Mouse (Mus musculus): Measurements from ENCODE around the gene Camk2g.

Gene Camk2g

GRCm38 (mm10) chr14:20806116-20806840 lies 12.4 kb upstream of the Camk2g start:
- no peak for DNase-seq (ENCODE audit: low read depth, low spot score)

- no peak for DNase-seq (ENCODE audit: low read depth, low spot score)
Observed at GRCm38 (mm10) chr14:20804964-20805672, 11.2 kb upstream of the Camk2g start.

- DNase-seq (ENCODE audit: low read depth, low spot score): no peak
Observed at GRCm38 (mm10) chr14:20804481-20804880, 10.6 kb upstream of the Camk2g start.

- DNase-seq (ENCODE audit: low read depth, low spot score): peak; percentile 73
Observed at GRCm38 (mm10) chr14:20803606-20803938, 9.7 kb upstream of the Camk2g start.

- DNase-seq (ENCODE audit: low read depth, low spot score): no peak
Observed at GRCm38 (mm10) chr14:20802926-20803605, 9.2 kb upstream of the Camk2g start.

- peak; percentile 70 for DNase-seq (ENCODE audit: low read depth, low spot score)
Observed at GRCm38 (mm10) chr14:20798761-20799160, 4.9 kb upstream of the Camk2g start.

GRCm38 (mm10) chr14:20798300-20798699 lies 4.4 kb upstream of the Camk2g start:
- no peak for DNase-seq (ENCODE audit: low read depth, low spot score)

- no peak for DNase-seq (ENCODE audit: low read depth, low spot score)
Observed at GRCm38 (mm10) chr14:20796643-20797042, 2.8 kb upstream of the Camk2g start.

- DNase-seq (ENCODE audit: low read depth, low spot score): no peak
Observed at GRCm38 (mm10) chr14:20796170-20796569, 2.3 kb upstream of the Camk2g start.

GRCm38 (mm10) chr14:20795423-20796152 lies 1.7 kb upstream of the Camk2g start:
- no peak for DNase-seq (ENCODE audit: low read depth, low spot score)

GRCm38 (mm10) chr14:20794589-20794988 lies 701 bp upstream of the Camk2g start:
- DNase-seq (ENCODE audit: low read depth, low spot score): no peak

- peak; percentile 43 for DNase-seq (ENCODE audit: low read depth, low spot score)
Observed at GRCm38 (mm10) chr14:20792922-20793757, 748 bp downstream of the Camk2g start.

GRCm38 (mm10) chr14:20792243-20792921 lies 1.5 kb downstream of the Camk2g start:
- DNase-seq (ENCODE audit: low read depth, low spot score): no peak

- DNase-seq (ENCODE audit: low read depth, low spot score): no peak
Observed at GRCm38 (mm10) chr14:20791511-20792242, 2.2 kb downstream of the Camk2g start.

GRCm38 (mm10) chr14:20790996-20791395 lies 2.9 kb downstream of the Camk2g start:
- no peak for DNase-seq (ENCODE audit: low read depth, low spot score)

- DNase-seq (ENCODE audit: low read depth, low spot score): no peak
Observed at GRCm38 (mm10) chr14:20790445-20790844, 3.4 kb downstream of the Camk2g start.

- no peak for DNase-seq (ENCODE audit: low read depth, low spot score)
Observed at GRCm38 (mm10) chr14:20789593-20789992, 4.3 kb downstream of the Camk2g start.

GRCm38 (mm10) chr14:20788151-20788550 lies 5.7 kb downstream of the Camk2g start:
- no peak for DNase-seq (ENCODE audit: low read depth, low spot score)

GRCm38 (mm10) chr14:20786611-20787015 lies 7.3 kb downstream of the Camk2g start:
- DNase-seq (ENCODE audit: low read depth, low spot score): no peak

GRCm38 (mm10) chr14:20786020-20786419 lies 7.9 kb downstream of the Camk2g start:
- no peak for DNase-seq (ENCODE audit: low read depth, low spot score)
